Mouse (Mus musculus) hematopoietic stem cell, adult 5-6 weeks (primary cell): Measurements from ENCODE around the gene Wwc2. TPM values are rescaled to one million over a fixed set of nuclear protein-coding genes. Genes with fewer than 3 reads are reported as not detected.

Experiments used
- ATAC-seq, 2 experiments: fragments of 125-278 bp in 1 of 2; replicated peaks in 1 of 2; 2 replicates each; pipeline ENCODE4 v1.8.0; 2016 to 2017; ENCODE audit warnings: inconsistent platforms in 2 of 2, mild to moderate bottlenecking in 2 of 2, moderate number of reproducible peaks in 2 of 2, low read depth in 1 of 2, moderate TSS enrichment in 1 of 2; ENCODE audit not compliant: low FRiP score in 2 of 2, poor library complexity in 2 of 2, severe bottlenecking in 2 of 2, insufficient read depth in 1 of 2, low TSS enrichment in 1 of 2
- total RNA-seq: library from RNA; stranded (forward); fragments of 172-1452, 232-1000 nt; gene quantifications from 2 replicates; pipeline ENCODE4 v1.2.3, GENCODE M21; 2017

The Wwc2 gene
- total RNA-seq, 1 experiment from 2014 or later, result 9.2 TPM

DNA sequence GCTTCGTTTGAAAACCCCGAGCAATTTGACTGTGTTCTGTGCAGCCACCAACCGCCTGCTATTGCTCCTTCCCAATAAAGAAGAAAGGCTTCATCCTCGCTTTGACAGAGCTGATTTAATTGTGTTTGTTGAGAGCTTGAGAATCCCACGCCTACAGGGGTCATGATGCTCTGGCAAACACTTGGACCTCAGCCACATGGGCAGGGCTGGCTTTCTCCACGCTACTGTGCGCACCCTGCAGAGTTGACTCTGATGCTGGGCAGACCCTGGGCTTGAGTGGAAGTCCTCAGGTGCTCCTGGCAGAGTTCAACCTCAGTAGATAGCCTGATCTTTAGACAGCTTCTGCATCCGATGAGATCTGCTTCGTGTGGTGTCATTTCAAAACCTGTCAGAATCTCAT, 198.7 kb downstream of the Wwc2 start:
- ATAC-seq, result no peak

DNA sequence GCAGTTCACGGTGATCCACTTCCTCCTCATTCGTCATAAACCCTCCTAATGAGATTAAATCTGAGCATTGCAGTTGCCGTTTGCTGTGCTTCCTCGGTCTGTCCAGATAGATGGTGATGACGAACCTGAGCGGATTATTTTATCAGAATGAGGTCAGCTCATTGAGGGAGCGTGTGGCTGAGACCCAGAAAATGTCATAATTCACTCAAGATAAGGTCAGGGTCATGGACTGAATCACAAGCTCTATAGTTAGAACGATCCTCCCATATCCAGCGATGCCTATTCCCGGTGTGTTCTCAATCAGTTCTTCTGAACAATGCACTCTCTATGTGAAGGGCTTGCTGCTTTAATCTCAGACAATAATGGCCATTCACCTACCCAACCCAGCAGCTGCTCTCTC, 203.0 kb downstream of the Wwc2 start:
- ATAC-seq, result no peak

DNA sequence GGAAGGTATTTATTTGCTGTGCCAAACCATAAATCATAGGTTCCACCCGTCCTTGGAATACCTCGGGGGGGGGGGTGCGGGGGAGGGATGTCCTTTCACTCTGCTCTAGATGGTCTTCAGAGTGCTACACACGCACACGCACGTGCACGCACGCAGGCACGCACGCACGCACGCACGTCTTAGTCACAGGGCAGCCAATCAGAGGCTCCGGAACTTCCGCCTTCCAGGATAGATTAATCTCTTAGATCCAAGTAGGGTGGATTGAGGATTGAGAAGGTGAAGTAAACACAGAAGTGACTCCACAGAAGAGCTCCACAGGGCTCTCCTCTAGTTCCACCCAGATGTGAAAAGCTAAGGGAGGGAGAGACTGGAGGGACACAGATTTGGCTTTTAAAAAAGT, 204.4 kb downstream of the Wwc2 start:
- ATAC-seq, result no peak

DNA sequence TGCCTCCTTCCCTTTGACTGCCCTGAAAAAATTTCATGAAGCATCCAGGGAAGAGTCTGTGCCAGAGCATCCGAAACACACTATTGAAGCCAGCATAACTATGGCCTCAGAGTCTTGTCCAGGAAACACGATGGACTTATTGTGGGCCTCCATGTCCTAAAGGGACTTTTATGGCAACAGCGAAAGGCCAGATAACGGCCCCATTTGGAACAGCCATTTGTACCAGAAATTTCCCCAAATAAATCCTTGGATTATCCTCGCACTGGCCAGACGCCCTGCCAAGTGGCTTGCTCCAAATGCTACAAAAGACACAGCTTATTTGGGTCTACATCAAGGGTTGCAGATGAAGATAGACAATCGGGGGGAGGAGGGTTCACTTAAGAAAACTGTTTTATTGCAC, 206.3 kb downstream of the Wwc2 start:
- no peak for ATAC-seq

DNA sequence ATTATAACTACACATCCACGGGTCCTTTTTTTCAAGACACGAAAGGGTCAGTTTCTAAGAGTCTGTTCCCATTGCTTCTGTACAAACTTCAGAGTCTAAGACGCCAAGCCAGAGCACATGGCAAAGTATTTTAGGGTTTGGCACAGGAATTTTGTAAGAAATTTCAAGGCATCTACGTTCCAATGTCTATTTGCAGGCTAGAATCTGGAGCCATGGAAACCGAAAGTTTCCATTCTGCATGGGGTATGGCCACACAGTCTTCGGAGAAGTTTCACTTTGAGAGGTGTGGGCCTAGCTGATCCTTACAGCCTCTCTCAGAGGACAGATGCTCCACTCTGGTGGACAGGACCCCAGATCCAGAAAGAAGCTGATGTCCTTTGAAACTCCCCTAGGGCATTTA, 206.8 kb downstream of the Wwc2 start:
- no peak for ATAC-seq

DNA sequence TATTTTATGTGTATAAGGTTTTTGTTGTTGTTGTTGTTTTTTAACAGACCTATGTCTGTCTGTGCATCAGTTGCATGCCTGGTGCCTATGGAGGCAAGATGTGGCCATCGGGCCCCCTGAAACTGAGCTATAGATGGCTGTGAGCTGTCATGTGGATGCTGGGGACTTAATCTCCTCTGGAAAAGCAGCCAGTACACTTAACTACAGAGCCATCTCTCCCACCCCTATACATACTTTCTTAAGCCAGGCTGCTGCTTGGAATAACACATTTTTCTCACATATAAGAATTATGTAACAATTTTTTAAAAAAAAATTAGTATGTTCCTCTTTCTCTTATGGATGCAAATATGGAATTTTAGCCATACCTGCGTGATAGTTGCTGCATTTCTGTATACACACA, 207.2 kb downstream of the Wwc2 start:
- no peak for ATAC-seq

DNA sequence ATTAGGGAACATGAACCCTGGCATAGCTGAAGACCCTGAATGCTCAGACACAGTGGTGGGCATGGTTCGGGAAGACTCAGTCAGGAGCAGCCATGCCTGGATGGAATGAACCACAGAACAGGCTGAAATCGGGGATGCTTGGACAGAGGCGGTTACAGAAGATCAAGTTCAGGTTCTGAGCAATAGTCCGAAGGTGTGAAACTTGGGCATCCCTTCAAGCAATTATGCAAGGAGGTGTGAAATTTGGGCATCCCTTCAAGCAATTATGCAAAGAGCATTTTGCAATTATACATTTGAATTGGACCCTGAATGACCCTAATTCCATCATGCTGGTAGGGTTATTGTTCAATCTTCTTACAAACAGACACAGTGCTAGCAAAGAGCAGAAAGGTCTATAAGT, 208.8 kb downstream of the Wwc2 start:
- ATAC-seq, result no peak

DNA sequence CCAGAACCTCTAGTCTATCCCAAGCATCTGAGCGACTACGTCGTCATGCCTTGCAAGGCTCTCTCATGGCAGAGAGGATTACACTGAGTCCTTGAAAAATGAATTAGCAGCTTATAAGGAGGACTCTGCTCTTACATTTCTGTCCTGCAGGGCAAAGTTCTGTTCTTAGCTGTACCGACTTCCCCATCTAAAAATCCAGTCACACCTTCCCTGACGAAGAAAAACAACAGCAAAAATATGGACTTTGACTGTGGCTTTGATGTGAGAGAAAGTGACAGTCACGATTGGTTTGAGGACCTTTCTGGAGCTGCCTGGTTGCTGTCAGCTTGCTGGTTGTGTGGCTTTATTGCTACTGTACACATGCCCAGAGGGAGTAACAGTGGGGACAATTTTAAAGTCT, 211.1 kb downstream of the Wwc2 start:
- no peak for ATAC-seq

DNA sequence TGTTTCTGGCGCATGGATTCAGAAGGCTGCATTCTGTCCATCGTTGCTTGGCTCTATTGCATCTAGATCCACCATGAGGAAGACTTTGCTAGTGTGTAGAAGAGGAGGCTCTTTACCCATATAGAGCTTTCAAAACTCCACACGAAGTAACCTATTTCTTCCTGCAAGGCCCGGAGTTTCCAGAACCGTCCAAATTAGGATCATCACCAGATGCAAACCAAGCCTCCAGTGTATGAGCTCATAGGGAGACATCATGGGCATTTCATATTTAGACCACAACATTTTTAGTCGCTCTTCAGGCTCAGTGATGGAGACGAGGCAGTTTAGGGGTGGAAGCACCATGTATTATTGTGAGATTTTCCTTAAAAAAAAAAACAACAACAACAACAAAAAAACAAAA, 213.3 kb downstream of the Wwc2 start:
- no peak for ATAC-seq

Other genes with a start within 250 kb of the Wwc2 start
- gene Cldn24, start 168.8 kb downstream of the Wwc2 start, total RNA-seq, result not detected in 2 replicates
- gene Cldn22, start 166.4 kb downstream of the Wwc2 start, total RNA-seq, result not detected in 2 replicates
- 67.2 and 72.7 TPM in 2 replicates for gene Dctd, start 108.2 kb upstream of the Wwc2 start, total RNA-seq